Mouse (Mus musculus): ENCODE measurements around the gene B3gnt4.

The B3gnt4 gene

DNA sequence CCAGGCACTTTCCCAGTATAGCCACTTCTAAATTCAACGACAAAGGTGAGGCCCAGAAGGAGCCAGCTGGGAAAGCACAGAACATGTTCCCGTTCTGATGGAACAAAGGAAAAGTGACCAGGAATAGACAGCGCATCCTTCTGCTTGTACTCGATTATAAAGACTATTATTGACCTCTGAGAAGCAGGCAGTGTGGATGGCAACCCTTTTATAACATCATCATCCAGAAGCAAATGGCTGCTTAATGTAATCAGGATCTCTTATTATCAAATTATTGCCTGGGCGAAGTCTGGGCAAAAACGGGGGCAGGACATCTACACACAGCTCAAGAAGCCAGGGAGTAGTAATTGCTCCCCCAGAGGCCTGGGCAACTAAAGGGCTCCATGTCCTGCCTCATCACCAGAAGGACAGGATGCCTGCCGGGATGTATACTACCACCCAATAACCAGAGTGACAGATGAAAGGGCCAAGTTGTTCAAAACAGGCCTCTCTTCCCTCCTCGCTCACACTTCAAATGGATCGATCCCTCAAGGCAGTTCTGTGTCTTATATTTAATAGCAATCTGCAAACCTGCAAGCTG, 15.7 kb downstream of the B3gnt4 start:
- peak in 1 of 2 experiments; percentile 19 for DNase-seq (ENCODE audit: inconsistent age in 2 of 2, low spot score in 1 of 2)

DNA sequence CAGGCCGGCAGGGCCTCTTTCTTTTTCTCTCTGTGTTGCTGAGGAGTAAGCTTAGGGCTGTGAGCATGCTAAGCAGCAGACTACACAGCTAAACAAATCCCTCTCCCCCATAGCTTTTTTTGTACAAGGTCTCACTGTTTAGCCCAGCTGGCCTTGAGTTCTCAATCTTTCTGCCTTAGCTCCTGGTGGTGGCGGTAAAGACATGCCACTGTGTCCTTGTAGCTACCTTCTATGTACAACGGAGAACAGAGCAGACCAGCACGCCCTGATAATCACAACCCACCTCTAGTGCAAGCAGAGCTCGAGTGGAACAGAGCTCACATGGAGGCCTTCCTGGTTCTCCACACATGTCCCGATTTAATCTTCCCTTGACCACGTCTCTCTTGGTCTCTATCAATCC, 18.4 kb downstream of the B3gnt4 start:
- DNase-seq (ENCODE audit: inconsistent age in 2 of 2, low spot score in 1 of 2): peak; percentile 48 to 75

DNA sequence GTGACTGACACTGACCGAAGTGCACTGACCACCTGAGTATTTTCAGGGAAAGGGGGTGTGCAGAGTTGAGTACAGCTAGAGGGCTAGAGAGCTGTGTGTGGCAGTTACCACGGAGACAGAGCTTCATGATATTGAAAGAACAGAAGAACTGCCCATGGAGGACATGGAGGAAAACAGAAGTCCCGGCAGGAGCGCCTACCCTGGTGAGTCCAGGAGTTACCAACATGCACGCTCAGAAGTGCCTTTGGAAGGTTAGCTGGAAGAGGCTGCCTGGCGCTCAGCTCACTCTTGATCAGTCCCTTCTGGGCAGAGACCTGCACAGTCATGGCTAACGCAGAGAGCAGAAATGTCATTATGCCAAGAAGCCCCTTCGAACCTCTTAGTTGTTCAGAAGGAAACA, 19.8 kb downstream of the B3gnt4 start:
- peak; percentile 4 to 17 for DNase-seq (ENCODE audit: inconsistent age in 2 of 2, low spot score in 1 of 2)

DNA sequence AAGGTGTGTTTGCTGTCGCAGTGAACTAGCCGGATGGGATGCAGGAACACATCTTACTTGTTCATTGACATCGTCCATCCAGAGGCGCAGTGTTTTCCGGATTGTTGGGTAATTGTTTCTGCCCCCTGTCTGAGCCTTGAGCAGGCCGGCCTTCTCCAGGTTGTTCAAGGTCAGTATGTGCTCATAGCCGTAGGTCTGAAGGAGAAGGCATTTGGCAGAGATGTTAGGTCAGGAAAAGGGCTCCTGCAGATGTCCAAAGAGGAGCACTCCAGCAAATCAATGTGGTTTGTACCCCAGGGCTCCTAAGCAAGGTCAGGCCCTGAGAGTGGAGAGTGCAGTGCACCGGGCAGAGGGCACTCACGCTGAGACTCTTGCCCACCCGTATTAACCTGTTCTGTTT, 23.5 kb downstream of the B3gnt4 start:
- peak; percentile 63 to 81 for DNase-seq (ENCODE audit: inconsistent age in 2 of 2, low spot score in 1 of 2)

DNA sequence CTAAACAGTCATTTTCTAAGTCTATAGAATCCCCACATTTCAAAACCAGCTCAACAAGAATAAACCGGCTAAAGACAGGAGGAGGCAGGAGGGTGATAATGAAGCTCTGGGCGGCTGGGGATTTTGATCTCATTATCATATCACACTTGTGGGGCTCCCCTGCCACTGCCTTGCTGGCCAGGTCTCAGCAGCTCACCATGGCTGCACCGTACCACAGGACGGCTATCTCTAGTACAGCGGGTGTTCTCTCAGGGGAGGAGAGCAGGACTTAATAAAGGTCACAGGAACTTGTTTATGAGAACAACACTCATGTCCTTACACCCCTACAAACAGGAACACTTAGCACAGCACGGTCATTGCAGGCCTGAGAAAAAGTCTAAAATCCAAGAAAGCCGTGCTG, 45.4 kb downstream of the B3gnt4 start:
- DNase-seq (ENCODE audit: inconsistent age in 2 of 2, low spot score in 1 of 2): peak in 1 of 2 experiments; percentile 2

DNA sequence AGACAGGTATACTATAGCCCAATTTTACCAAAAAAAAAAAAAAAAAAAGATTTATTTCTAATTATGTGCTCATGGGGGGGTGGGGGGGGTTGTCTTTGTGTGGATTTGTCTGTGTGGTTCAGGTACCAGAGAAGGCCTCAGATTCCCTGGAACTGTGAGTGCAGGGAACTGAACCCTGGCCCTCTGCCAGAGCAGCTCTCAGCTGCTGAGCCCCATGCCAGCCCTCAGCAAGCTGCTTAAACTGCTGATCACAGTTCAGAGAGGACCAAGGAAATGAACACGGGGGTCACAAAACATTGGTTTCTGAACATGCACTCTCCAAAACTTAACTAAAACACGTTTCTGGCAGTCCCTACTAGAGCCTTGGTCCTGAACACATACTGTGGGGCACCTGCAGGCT, 46.2 kb downstream of the B3gnt4 start:
- DNase-seq (ENCODE audit: inconsistent age in 2 of 2, low spot score in 1 of 2): peak; percentile 75 to 81

DNA sequence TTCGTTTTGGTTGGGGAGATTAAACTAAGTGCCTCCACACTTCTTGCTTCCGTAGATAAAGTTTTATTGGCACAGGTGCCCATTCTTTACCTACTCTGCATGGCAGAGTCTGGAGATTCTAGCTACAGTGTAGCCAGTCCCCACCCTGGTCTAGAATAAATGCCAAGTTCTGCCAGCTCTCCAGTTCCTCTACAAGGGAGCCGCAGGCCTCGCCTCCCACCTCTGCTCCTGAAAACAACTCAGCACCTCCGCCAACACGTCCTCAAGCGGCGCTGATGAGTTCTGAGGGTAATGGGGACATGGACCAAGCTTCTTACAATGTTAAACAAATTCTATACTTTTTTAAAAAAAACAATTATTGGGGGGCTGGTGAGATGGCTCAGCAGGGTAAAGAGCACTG, 49.3 kb downstream of the B3gnt4 start:
- DNase-seq (ENCODE audit: inconsistent age in 2 of 2, low spot score in 1 of 2): peak in 1 of 2 experiments; percentile 1

DNA sequence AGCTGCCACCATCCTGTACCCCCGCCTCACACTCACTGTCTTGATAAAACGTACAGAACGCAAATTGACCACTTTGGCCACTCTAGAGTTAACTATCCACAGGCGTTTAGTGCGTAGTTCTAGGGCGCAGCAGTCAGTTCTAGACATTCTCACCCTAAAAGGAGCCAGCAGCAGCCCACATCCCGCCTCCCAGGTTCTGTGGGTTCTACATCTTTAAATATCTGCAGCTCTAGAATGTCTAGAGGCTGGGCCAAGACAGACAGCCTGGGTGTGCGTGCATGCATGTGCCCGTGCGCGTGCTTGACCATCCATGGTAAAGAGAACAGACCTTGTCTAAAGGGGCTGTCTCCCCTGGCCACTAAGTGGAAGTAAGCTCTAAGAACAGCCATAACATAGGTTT, 50.9 kb downstream of the B3gnt4 start:
- peak in 1 of 2 experiments; percentile 0 for DNase-seq (ENCODE audit: inconsistent age in 2 of 2, low spot score in 1 of 2)

Measured in adrenal gland, adult (tissue).